Mouse (Mus musculus) forebrain, embryonic 14.5 days (tissue): ENCODE data around the gene Smtn. TPM values are rescaled to one million over a fixed set of nuclear protein-coding genes. Genes with fewer than 3 reads are reported as not detected.

Source experiments
- ATAC-seq: fragments of 200-750 bp; cut with Nextera tagmentation; 2 replicates; pipeline ENCODE4 v1.8.0; 2017; ENCODE audit warnings: mild to moderate bottlenecking, moderate library complexity
- DNase-seq: peaks from one replicate; pipeline ENCODE4 v3.0.0-alpha.2; 2015; ENCODE audit warnings: low spot score
- H3K27ac ChIP-seq: fragments of 300-500 bp; sonication (generic); 2 replicates; pipeline ENCODE4 v1.5.1; 2014; ENCODE audit warnings: low read depth, mild to moderate bottlenecking, control low read depth, low read length, moderate library complexity
- H3K27me3 ChIP-seq: fragments of 300-500 bp; sonication (generic); replicated peaks from 2 replicates; pipeline ENCODE4 v1.6.1; 2014; ENCODE audit warnings: low read length, control low read depth, mixed read lengths; ENCODE audit not compliant: control insufficient read depth, insufficient read depth
- H3K36me3 ChIP-seq: fragments of 300-500 bp; sonication (generic); 2 replicates; pipeline ENCODE4 v1.6.1; 2014; ENCODE audit warnings: low read length, control low read depth; ENCODE audit not compliant: control insufficient read depth, insufficient read depth
- H3K4me1 ChIP-seq: fragments of 300-500 bp; sonication (generic); 2 replicates; pipeline ENCODE4 v1.6.1; 2014; ENCODE audit warnings: antibody characterized with exemption, low read length, control low read depth; ENCODE audit not compliant: control insufficient read depth, insufficient read depth
- H3K4me2 ChIP-seq: fragments of 300-500 bp; sonication (generic); 2 replicates; pipeline ENCODE4 v1.6.1; 2014; ENCODE audit warnings: mild to moderate bottlenecking, control low read depth, low read length
- H3K4me3 ChIP-seq: fragments of 300-500 bp; sonication (generic); 2 replicates; pipeline ENCODE4 v1.5.1; 2014; ENCODE audit warnings: low read depth, low read length, control low read depth
- H3K9ac ChIP-seq: fragments of 300-500 bp; sonication (generic); 2 replicates; pipeline ENCODE4 v1.6.1; 2014; ENCODE audit warnings: mild to moderate bottlenecking, low read length, control low read depth, moderate library complexity
- H3K9me3 ChIP-seq: fragments of 300-500 bp; sonication (generic); replicated peaks from 2 replicates; pipeline ENCODE4 v1.6.1; 2016; ENCODE audit warnings: low read length, control low read depth, mixed read lengths; ENCODE audit not compliant: control insufficient read depth
- WGBS: fragments of 180-500 bp; shearing (Covaris S2); extraction: QIAGEN DNeasy Blood & Tissue Kit; methylation state at CpG from one replicate; pipeline ENCODE4 v1.1.7; 2014; 5-methylcytosine and 5-hydroxymethylcytosine counted together
- polyA plus RNA-seq: library from polyadenylated mRNA; unstranded; fragments of >200 nt; fragmentation: Nextera tagmentation; extraction: Ambion mirVana; gene quantifications from 2 replicates; pipeline ENCODE4 v1.2.1, GENCODE M21; 2014

Smtn gene
- polyA plus RNA-seq, 1 experiment from 2014 or later: 11.6 TPM

- DNase-seq (no peak), ATAC-seq (no peak)
- Histone ChIP-seq H3K9ac (no peak overlapping the region), H3K4me3 (no peak overlapping the region), H3K4me1 (no peaks in the 10 kb centered on the region), H3K9me3 (no peaks in the 10 kb centered on the region), H3K27ac (no peak overlapping the region), H3K4me2 (no peak overlapping the region), H3K36me3 (peaks cover 65% of the 10 kb centered on the region), H3K27me3 (no peaks in the 10 kb centered on the region)
- 95% methylated on average over 24 of the region's 24 CpGs for WGBS
Observed at GRCm38 (mm10) chr11:3526979-3527738, 13.3 kb downstream of the Smtn start.

DNA sequence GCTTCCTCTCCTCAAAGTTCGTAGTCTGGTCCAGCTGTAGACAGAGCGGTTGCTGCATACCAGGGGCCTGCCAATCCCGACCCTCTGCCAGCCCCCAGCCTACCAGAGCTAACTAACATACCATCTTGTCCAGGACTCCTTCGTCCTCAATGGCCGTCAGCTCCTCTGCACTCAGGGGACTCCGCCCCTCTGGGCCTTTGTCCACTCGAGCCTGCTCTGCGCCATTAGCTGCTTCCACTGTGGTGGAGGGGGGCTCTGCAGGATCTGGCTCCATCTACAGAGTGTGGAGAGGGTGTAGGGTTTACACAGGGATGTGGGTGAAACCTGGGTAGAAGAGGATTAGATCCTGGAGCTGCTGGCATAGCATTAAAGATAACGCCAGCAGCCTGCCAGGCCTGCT is 14.2 kb downstream of the Smtn start:
- H3K4me1 ChIP-seq: no peaks in the 10 kb centered on the region
- 77% methylated on average over 9 of the region's 9 CpGs for WGBS
- H3K9ac ChIP-seq: no peak overlapping the region
- ATAC-seq: no peak
- H3K27me3 ChIP-seq: no peaks in the 10 kb centered on the region
- DNase-seq: no peak
- peaks cover 69% of the 10 kb centered on the region for H3K36me3 ChIP-seq
- H3K9me3 ChIP-seq: no peaks in the 10 kb centered on the region
- H3K27ac ChIP-seq: no peak overlapping the region
- H3K4me2 ChIP-seq: no peak overlapping the region
- no peak overlapping the region for H3K4me3 ChIP-seq

DNA sequence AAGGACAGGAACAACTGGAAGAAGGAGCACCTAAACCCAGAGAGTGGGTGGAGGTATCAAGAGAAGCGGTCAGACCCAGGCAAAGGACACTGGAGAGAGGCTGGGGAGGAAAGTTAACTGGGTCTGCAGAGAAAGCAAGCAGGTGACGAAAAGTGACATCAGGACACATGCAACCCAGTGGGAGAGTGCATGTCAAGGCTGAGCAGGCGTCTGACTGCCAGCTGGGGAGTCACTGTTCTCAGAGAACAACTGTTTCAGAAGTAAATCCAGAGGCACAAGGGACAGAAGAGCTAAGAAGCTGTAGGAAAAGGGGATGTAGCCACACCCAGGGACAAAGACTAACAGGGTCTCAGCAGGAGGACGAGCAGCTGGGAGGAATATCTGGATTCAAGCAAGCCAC is 14.9 kb downstream of the Smtn start:
- Histone ChIP-seq H3K27me3 (no peaks in the 10 kb centered on the region), H3K4me2 (no peak overlapping the region), H3K4me1 (no peaks in the 10 kb centered on the region), H3K9ac (no peak overlapping the region), H3K4me3 (no peak overlapping the region), H3K27ac (no peak overlapping the region), H3K36me3 (peaks cover 63% of the 10 kb centered on the region), H3K9me3 (no peaks in the 10 kb centered on the region)
- ATAC-seq (no peak), DNase-seq (no peak)
- WGBS: 85% methylated on average over 4 of the region's 4 CpGs

- no peaks in the 10 kb centered on the region for H3K9me3 ChIP-seq
- peaks cover 50% of the 10 kb centered on the region for H3K36me3 ChIP-seq
- H3K27me3 ChIP-seq: no peaks in the 10 kb centered on the region
- no peaks in the 10 kb centered on the region for H3K4me1 ChIP-seq
- H3K9ac ChIP-seq: no peak overlapping the region
- no peak overlapping the region for H3K4me2 ChIP-seq
- DNase-seq (no peak), ATAC-seq (no peak)
- 83% methylated on average over 7 of the region's 7 CpGs for WGBS
- no peak overlapping the region for H3K4me3 ChIP-seq
- no peak overlapping the region for H3K27ac ChIP-seq
Observed at GRCm38 (mm10) chr11:3523840-3524582, 16.4 kb downstream of the Smtn start.

DNA sequence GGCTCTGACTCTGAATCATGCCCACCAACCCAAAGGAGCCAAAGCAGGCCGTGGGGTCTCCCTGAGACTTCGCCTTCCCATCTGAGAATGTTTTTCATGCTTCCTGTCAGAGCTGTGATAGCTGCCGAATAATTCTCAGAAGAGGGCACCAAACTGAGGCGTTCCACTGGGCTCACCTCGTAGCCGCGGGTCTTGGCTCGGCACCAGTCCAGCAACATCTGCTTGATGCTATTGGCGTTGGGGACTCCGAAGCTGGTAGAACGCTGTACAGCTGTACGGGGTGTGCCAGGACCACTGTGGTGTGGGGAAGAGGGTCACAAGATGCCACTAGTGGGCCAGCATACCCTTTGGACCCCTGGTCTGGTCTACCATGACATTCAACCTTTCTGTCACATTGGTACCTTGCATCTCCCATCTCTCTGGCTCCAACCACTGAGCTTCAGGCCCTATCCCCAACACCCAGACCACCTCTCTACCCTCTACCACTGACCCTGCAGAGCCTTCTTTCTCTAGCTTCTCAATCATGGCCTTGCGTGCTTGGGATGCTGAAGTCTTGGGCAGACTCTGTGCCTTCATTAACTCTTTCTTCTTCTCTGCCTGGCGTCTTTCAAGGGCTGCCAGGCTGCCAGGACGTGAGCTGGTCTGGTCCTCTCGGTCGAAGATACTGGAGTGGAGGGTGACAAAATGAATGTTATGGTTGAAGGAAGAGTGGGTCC is 18.0 kb downstream of the Smtn start:
- no peak overlapping the region for H3K27ac ChIP-seq
- WGBS: 94% methylated on average over 17 of the region's 17 CpGs

GRCm38 (mm10) chr11:3521339-3522224 is 18.8 kb downstream of the Smtn start:
- H3K9me3 ChIP-seq: no peaks in the 10 kb centered on the region
- H3K27me3 ChIP-seq: 0 out of 2 replicates have a peak, but pooled peaks cover 6% of the 10 kb centered on the region
- no peak overlapping the region for H3K4me3 ChIP-seq
- H3K36me3 ChIP-seq: peaks cover 34% of the 10 kb centered on the region
- peaks cover 3% of the 10 kb centered on the region; the same call in 1 of the 2 replicates for H3K4me1 ChIP-seq
- no peak overlapping the region for H3K9ac ChIP-seq
- DNase-seq (no peak), ATAC-seq (no peak)
- H3K4me2 ChIP-seq: no peak overlapping the region
- H3K27ac ChIP-seq: no peak overlapping the region
- WGBS: 91% methylated on average over 23 of the region's 23 CpGs

More for the DNA sequence above, 18.0 kb downstream of the Smtn start:
- DNase-seq (no peak), ATAC-seq (no peak)
- no peak overlapping the region for H3K9ac ChIP-seq
- no peak overlapping the region for H3K4me2 ChIP-seq
- peaks cover 38% of the 10 kb centered on the region for H3K36me3 ChIP-seq
- H3K4me1 ChIP-seq: peaks cover 3% of the 10 kb centered on the region; the same call in 1 of the 2 replicates
- no peak overlapping the region for H3K4me3 ChIP-seq
- no peaks in the 10 kb centered on the region for H3K9me3 ChIP-seq
- H3K27me3 ChIP-seq: 0 out of 2 replicates have a peak, but pooled peaks cover 6% of the 10 kb centered on the region

- Histone ChIP-seq H3K27ac (no peak overlapping the region), H3K36me3 (peaks cover 28% of the 10 kb centered on the region), H3K4me2 (no peak overlapping the region), H3K9ac (no peak overlapping the region), H3K27me3 (0 out of 2 replicates have a peak, but pooled peaks cover 11% of the 10 kb centered on the region), H3K4me1 (peaks cover 3% of the 10 kb centered on the region; the same call in 1 of the 2 replicates), H3K4me3 (no peak overlapping the region), H3K9me3 (no peaks in the 10 kb centered on the region)
- no peak for ATAC-seq
- 82% methylated on average over 14 of the region's 14 CpGs for WGBS
- no peak for DNase-seq
Observed at GRCm38 (mm10) chr11:3520919-3521318, 19.5 kb downstream of the Smtn start.

- Histone ChIP-seq H3K27me3 (0 out of 2 replicates have a peak, but pooled peaks cover 12% of the 10 kb centered on the region), H3K27ac (no peak overlapping the region), H3K36me3 (peaks cover 21% of the 10 kb centered on the region), H3K9me3 (no peaks in the 10 kb centered on the region), H3K4me1 (peaks cover 7% of the 10 kb centered on the region; the same call in 1 of the 2 replicates), H3K9ac (no peak overlapping the region), H3K4me2 (no peak overlapping the region), H3K4me3 (no peak overlapping the region)
- DNase-seq (no peak), ATAC-seq (no peak)
- WGBS: 86% methylated on average over 11 of the region's 11 CpGs
Observed at GRCm38 (mm10) chr11:3519756-3520398, 20.5 kb downstream of the Smtn start.
